Mouse (Mus musculus): ENCODE data around the gene Miox. TPM values are rescaled to one million over a fixed set of nuclear protein-coding genes. Genes with fewer than 3 reads are reported as not detected.

Miox gene
- polyA plus RNA-seq, 1 experiment from 2014 or later: not detected

DNA sequence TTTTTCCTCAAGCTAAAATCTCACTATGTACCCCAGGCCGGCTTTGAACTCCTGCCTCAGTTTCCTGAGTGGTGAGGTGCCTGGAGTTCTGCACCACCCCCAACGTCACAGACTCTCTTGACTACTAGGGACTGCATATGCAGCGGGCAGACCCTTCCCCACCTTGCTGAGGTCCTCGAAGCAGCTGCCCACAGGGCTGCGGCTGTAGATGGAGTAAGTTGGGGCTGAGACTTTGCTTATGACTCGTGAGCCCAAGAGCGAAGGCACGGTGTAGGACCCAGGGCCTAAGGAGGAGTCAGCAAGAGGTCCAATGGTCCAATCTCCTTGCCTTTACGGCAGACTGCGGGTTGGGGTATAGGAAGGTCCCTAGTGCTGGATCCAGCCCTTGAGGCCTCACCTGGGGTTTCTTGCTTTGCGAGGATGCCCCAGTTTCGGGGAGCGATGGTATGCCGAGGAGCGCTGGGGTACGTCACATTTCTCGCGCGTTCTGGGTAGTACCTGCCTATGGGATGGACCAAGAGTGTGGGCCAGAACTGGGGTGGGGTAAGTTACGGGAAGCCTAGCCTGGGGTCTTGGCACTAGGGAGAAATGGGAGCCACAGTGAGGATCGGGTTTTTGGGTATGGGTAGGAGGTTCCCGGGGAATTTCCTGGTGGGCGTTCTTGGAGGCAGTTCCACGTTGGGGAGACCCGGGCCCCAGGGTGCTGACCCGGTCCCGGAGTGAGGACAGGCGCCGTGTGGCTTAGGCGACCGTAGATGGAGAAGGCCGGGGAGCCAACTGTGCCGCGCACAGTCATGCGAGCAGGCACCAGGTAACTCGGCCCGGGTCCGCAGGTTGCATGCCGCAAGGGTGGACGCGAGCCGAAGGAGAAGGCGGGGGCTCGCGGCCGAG lies 44.0 kb downstream of the Miox start:
- Histone ChIP-seq H3K9ac (ENCODE audit: low read length) (peak overlapping the region; percentile 53), H3K9me3 (ENCODE audit: control insufficient read depth, low read length) (no peaks in the 10 kb centered on the region), H3K4me3 (ENCODE audit: low read length) (peak overlapping the region; percentile 47), H3K36me3 (ENCODE audit: control insufficient read depth, insufficient read depth, low read length) (no peaks in the 10 kb centered on the region), H3K4me2 (ENCODE audit: low read depth, low read length) (peak overlapping the region; percentile 72), H3K27ac (ENCODE audit: low read length) (no peak overlapping the region), H3K4me1 (replicated peaks; ENCODE audit: control insufficient read depth, insufficient read depth, low read length) (peaks cover 20% of the 10 kb centered on the region), H3K27me3 (ENCODE audit: control insufficient read depth, insufficient read depth, low read depth, low read length) (peaks cover 41% of the 10 kb centered on the region)
- no peak for ATAC-seq (ENCODE audit: low read depth)
- WGBS: 10% methylated on average over 46 of the region's 46 CpGs

DNA sequence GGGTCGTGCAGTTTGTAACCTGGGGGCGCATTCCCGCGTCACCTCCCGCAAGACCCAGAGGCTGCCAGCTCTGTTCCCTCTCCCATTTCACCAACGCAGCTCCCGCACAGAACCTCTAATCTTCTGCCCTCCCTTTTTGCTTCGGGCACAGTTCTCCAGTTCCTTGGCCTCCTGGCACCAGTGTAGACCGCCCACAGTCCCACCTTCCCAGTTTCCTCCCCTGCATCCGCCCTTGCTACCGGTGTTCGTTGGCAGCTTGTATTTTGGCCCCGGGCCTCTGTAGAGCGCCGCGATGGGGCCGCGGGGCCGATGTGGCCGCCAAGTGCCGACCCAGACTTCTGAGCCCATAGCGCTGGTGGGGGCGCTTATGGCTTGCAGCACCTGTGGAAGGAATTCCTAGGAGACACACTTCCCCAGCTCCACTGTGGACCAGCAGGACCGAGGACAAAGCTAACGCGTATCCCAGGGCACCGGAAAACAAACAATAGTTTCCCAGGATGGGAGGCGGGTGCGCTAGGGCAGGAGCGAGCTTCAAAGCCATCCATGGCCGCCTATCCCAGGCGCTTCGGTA lies 44.7 kb downstream of the Miox start, which contains the start of gene Odf3b:
Gene Odf3b (minus strand): TSS at position 452 of the 571 bp plus-strand sequence.
- Histone ChIP-seq H3K9me3 (ENCODE audit: control insufficient read depth, low read length) (no peaks in the 10 kb centered on the region), H3K9ac (ENCODE audit: low read length) (peak within 1 kb of the TSS; percentile 53), H3K36me3 (ENCODE audit: control insufficient read depth, insufficient read depth, low read length) (no peaks in the 10 kb centered on the region), H3K27ac (ENCODE audit: low read length) (no peak within 1 kb of the TSS), H3K4me2 (ENCODE audit: low read depth, low read length) (peak within 1 kb of the TSS; percentile 72), H3K27me3 (ENCODE audit: control insufficient read depth, insufficient read depth, low read depth, low read length) (peaks cover 41% of the 10 kb centered on the region), H3K4me1 (replicated peaks; ENCODE audit: control insufficient read depth, insufficient read depth, low read length) (peaks cover 19% of the 10 kb centered on the region), H3K4me3 (ENCODE audit: low read length) (peak within 1 kb of the TSS; percentile 47)
- no peak for ATAC-seq (ENCODE audit: low read depth)
- 1% methylated on average over 33 of the region's 33 CpGs for WGBS

DNA sequence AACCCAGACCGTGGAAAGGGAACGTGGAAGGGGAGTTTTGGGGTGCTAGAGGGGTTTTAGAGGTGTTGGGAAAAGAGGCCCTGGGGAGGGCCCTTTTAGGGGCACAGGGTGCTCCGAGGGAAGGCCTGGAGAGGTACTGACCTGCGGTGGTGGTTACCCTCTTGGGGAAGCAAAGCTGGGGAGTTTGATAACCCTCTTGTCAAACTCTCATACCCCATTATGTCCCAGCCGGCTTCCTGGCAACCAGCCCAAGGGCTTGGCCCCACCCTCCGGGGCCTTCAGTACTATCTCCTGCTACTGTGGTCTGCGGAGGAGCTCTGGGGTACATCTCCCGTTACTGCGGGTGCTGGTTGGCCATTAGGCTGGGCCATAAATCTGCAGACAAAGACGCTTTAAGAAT lies 45.2 kb downstream of the Miox start:
- peaks cover 41% of the 10 kb centered on the region for H3K27me3 ChIP-seq (ENCODE audit: control insufficient read depth, insufficient read depth, low read depth, low read length)
- H3K36me3 ChIP-seq (ENCODE audit: control insufficient read depth, insufficient read depth, low read length): no peaks in the 10 kb centered on the region
- 0 out of 2 replicates have a peak, but pooled peaks have one; percentile 21 for ATAC-seq (ENCODE audit: low read depth)
- H3K27ac ChIP-seq (ENCODE audit: low read length): no peak overlapping the region
- H3K4me2 ChIP-seq (ENCODE audit: low read depth, low read length): peak overlapping the region; percentile 72
- peak overlapping the region; percentile 47 for H3K4me3 ChIP-seq (ENCODE audit: low read length)
- 13% methylated on average over 10 of the region's 10 CpGs for WGBS
- H3K9me3 ChIP-seq (ENCODE audit: control insufficient read depth, low read length): no peaks in the 10 kb centered on the region
- H3K4me1 ChIP-seq (replicated peaks; ENCODE audit: control insufficient read depth, insufficient read depth, low read length): peaks cover 15% of the 10 kb centered on the region
- peak overlapping the region; percentile 53 for H3K9ac ChIP-seq (ENCODE audit: low read length)

DNA sequence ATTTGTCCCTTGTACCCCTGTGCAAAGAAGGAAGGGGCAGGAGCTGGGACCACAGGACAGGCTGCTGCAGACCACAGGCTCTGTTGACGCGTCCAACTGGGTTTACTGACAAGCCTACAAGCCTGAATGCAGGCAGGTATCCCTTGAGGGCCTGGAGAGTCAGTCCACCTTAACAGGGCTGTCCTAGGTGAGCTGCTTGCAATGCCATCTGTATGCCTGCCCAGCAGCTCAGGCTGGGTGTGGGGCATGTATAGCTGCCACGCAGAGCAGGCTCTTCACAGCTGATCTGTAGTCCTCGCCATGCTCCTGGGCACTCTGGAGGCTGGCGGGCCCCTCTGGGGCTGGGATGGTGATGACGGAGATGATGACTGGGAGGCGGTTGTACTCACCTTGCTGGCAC lies 50.4 kb downstream of the Miox start, which contains the start of gene Klhdc7b:
Gene Klhdc7b (plus strand): TSS at position 301 of the 400 bp plus-strand sequence.
- no peaks in the 10 kb centered on the region for H3K36me3 ChIP-seq (ENCODE audit: control insufficient read depth, insufficient read depth, low read length)
- H3K9me3 ChIP-seq (ENCODE audit: control insufficient read depth, low read length): no peaks in the 10 kb centered on the region
- H3K4me2 ChIP-seq (ENCODE audit: low read depth, low read length): no peak within 1 kb of the TSS
- no peak for ATAC-seq (ENCODE audit: low read depth)
- H3K27me3 ChIP-seq (ENCODE audit: control insufficient read depth, insufficient read depth, low read depth, low read length): peaks cover 4% of the 10 kb centered on the region
- WGBS: 82% methylated on average over 7 of the region's 7 CpGs
- H3K27ac ChIP-seq (ENCODE audit: low read length): no peak within 1 kb of the TSS
- no peaks in the 10 kb centered on the region; the same call in 1 of the 2 replicates for H3K4me1 ChIP-seq (replicated peaks; ENCODE audit: control insufficient read depth, insufficient read depth, low read length)
- no peak within 1 kb of the TSS for H3K4me3 ChIP-seq (ENCODE audit: low read length)
- H3K9ac ChIP-seq (ENCODE audit: low read length): no peak within 1 kb of the TSS

Small RNAs within 50 kb of the gene (microRNA-seq; reads per million reads assigned to microRNA genes)
- not detected for gene Mir6959

Other genes with a start within 250 kb of the Miox start
- gene Selenoo, start 245.3 kb upstream of the Miox start, polyA plus RNA-seq (2015; fragmentation: Nextera tagmentation; extraction: Ambion mirVana): 16.0 and 16.4 TPM in 2 replicates
- 15.5 and 15.7 TPM in 2 replicates for gene Tubgcp6, start 211.3 kb upstream of the Miox start, polyA plus RNA-seq (2015; fragmentation: Nextera tagmentation; extraction: Ambion mirVana)
- gene Hdac10, start 205.7 kb upstream of the Miox start, polyA plus RNA-seq (2015; fragmentation: Nextera tagmentation; extraction: Ambion mirVana): 22.0 and 23.4 TPM in 2 replicates
- 12.2 and 13.9 TPM in 2 replicates for gene Mapk12, start 193.7 kb upstream of the Miox start, polyA plus RNA-seq (2015; fragmentation: Nextera tagmentation; extraction: Ambion mirVana)
- 9.6 and 10.3 TPM in 2 replicates for gene Mapk11, start 184.8 kb upstream of the Miox start, polyA plus RNA-seq (2015; fragmentation: Nextera tagmentation; extraction: Ambion mirVana)
- gene Plxnb2, start 153.6 kb upstream of the Miox start, polyA plus RNA-seq (2015; fragmentation: Nextera tagmentation; extraction: Ambion mirVana): 134 and 139 TPM in 2 replicates
- gene Dennd6b, start 137.9 kb upstream of the Miox start, polyA plus RNA-seq (2015; fragmentation: Nextera tagmentation; extraction: Ambion mirVana): 12.2 and 12.5 TPM in 2 replicates
- gene Ppp6r2, start 122.8 kb upstream of the Miox start, polyA plus RNA-seq (2015; fragmentation: Nextera tagmentation; extraction: Ambion mirVana): 25.7 and 26.4 TPM in 2 replicates
- 42.2 and 50.5 TPM in 2 replicates for gene Sbf1, start 19.1 kb upstream of the Miox start, polyA plus RNA-seq (2015; fragmentation: Nextera tagmentation; extraction: Ambion mirVana)
- gene Adm2, start 11.7 kb upstream of the Miox start, polyA plus RNA-seq (2015; fragmentation: Nextera tagmentation; extraction: Ambion mirVana): 0.64 and 1.0 TPM in 2 replicates
- gene Lmf2, start 21.3 kb downstream of the Miox start, polyA plus RNA-seq (2015; fragmentation: Nextera tagmentation; extraction: Ambion mirVana): 79.0 and 83.6 TPM in 2 replicates
- 158 and 172 TPM in 2 replicates for gene Ncaph2, start 21.3 kb downstream of the Miox start, polyA plus RNA-seq (2015; fragmentation: Nextera tagmentation; extraction: Ambion mirVana)
- 3.4 and 7.7 TPM in 2 replicates for gene Sco2, start 39.4 kb downstream of the Miox start, polyA plus RNA-seq (2015; fragmentation: Nextera tagmentation; extraction: Ambion mirVana)
- gene Tymp, start 42.6 kb downstream of the Miox start, polyA plus RNA-seq (2015; fragmentation: Nextera tagmentation; extraction: Ambion mirVana): 1.5 and 1.6 TPM in 2 replicates
- gene Odf3b, start 44.9 kb downstream of the Miox start, polyA plus RNA-seq (2015; fragmentation: Nextera tagmentation; extraction: Ambion mirVana): 9.6 and 16.1 TPM in 2 replicates
- gene Klhdc7b, start 50.5 kb downstream of the Miox start, polyA plus RNA-seq (2015; fragmentation: Nextera tagmentation; extraction: Ambion mirVana): 0.04 TPM in 1 of 2 replicates, not detected in the other
- not detected in 2 replicates for gene Syce3, start 76.1 kb downstream of the Miox start, polyA plus RNA-seq (2015; fragmentation: Nextera tagmentation; extraction: Ambion mirVana)
- 4.7 and 5.7 TPM in 2 replicates for gene Cpt1b, start 91.5 kb downstream of the Miox start, polyA plus RNA-seq (2015; fragmentation: Nextera tagmentation; extraction: Ambion mirVana)
- gene C730034F03Rik, start 95.2 kb downstream of the Miox start, polyA plus RNA-seq (2015; fragmentation: Nextera tagmentation; extraction: Ambion mirVana): 2.6 and 2.9 TPM in 2 replicates
- gene Gm44502, start 95.3 kb downstream of the Miox start, polyA plus RNA-seq (2015; fragmentation: Nextera tagmentation; extraction: Ambion mirVana): not detected in 2 replicates
- gene Chkb, start 95.5 kb downstream of the Miox start, polyA plus RNA-seq (2015; fragmentation: Nextera tagmentation; extraction: Ambion mirVana): 58.4 and 60.4 TPM in 2 replicates
- 0.50 and 0.74 TPM in 2 replicates for gene Mapk8ip2, start 119.5 kb downstream of the Miox start, polyA plus RNA-seq (2015; fragmentation: Nextera tagmentation; extraction: Ambion mirVana)
- gene Arsa, start 143.0 kb downstream of the Miox start, polyA plus RNA-seq (2015; fragmentation: Nextera tagmentation; extraction: Ambion mirVana): 22.1 and 27.0 TPM in 2 replicates
- 2.3 and 2.5 TPM in 2 replicates for gene Shank3, start 165.2 kb downstream of the Miox start, polyA plus RNA-seq (2015; fragmentation: Nextera tagmentation; extraction: Ambion mirVana)
- gene Acr, start 233.9 kb downstream of the Miox start, polyA plus RNA-seq (2015; fragmentation: Nextera tagmentation; extraction: Ambion mirVana): 0.14 and 0.20 TPM in 2 replicates

Data from lung, embryonic 16.5 days (tissue).